Mouse (Mus musculus) adrenal gland, postnatal 36 days (tissue): ENCODE results near the gene Elfn1. TPM values are rescaled to one million over a fixed set of nuclear protein-coding genes. Genes with fewer than 3 reads are reported as not detected.
A peak's percentile ranks its signal among the peaks of the same experiment; 100 is the strongest.

Experiments
- DNase-seq, 2 experiments: peaks; one replicate each; pipeline ENCODE4 v3.0.0; 2021; ENCODE audit warnings: mixed read lengths in 1 of 2
- total RNA-seq, 2 experiments: library from RNA; stranded (reverse); gene quantifications; 2 replicates each; pipeline ENCODE4 v1.2.3; 2021

The Elfn1 gene
- total RNA-seq, 2 experiments from 2014 or later, result 0.46 to 20.1 TPM

DNA sequence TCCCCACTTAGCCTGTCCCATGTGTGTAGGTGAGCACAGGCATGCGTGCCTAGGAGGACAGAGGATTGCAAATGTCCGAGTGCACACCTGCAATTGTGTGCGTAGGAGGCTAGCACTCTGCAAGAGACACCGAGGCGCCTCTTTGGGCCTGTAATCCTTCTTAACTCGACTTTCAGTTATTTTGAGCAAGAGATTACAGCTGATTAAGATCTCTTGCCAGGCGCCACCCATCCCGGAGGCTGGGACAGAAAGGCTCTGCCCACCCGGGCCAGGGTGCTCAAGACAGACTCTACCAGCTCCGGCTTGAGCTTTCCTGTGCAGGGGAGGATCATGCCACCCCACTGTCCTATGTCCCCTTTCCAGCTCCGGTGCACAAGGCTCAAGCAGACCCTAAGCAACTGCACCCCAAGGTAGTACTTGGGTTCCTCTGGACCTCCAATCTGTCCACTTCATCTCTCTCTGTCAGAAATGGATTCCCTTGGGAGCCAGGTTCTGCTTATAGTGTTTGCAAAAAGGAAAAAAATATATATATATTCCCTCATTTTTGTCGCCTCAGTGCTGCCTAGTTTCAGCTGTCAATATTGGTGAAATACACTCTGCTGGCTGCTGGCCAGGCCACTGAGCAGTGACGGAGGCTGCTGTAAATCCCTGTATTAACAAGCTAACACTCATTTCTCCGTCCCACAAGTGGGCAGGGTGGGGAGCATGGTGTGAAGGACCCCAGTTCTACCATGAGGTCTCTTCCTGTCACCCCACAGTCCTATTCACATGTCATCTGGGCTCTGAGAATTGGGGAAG lies 61.6 kb downstream of the Elfn1 start:
- no peak for DNase-seq

GRCm38 (mm10) chr5:139970186-139970631 lies 62.5 kb downstream of the Elfn1 start:
- DNase-seq, result peak; percentile 74 to 75

- no peak for DNase-seq
These were observed 68.8 kb downstream of the Elfn1 start for GRCm38 (mm10) chr5:139976584-139976983.

DNA sequence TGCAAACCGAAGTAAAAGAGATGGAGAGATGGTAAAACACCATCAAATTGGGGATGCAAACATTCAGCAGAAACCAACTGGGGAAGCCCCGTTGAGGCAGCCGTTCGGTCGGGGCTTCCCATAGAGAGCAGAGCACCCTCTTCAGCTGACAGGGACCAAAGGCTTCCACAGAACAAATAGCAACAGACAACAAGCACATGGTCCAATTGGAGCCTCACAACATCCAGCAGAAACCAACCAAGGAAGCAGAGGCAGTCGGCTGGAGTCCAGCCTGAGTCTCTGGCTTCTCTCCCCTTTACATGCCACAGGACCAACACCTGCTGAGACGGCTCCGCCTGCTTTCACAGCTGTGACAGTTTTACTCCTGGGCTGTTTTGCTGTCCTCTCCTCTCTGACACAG lies 69.7 kb downstream of the Elfn1 start:
- no peak for DNase-seq

DNA sequence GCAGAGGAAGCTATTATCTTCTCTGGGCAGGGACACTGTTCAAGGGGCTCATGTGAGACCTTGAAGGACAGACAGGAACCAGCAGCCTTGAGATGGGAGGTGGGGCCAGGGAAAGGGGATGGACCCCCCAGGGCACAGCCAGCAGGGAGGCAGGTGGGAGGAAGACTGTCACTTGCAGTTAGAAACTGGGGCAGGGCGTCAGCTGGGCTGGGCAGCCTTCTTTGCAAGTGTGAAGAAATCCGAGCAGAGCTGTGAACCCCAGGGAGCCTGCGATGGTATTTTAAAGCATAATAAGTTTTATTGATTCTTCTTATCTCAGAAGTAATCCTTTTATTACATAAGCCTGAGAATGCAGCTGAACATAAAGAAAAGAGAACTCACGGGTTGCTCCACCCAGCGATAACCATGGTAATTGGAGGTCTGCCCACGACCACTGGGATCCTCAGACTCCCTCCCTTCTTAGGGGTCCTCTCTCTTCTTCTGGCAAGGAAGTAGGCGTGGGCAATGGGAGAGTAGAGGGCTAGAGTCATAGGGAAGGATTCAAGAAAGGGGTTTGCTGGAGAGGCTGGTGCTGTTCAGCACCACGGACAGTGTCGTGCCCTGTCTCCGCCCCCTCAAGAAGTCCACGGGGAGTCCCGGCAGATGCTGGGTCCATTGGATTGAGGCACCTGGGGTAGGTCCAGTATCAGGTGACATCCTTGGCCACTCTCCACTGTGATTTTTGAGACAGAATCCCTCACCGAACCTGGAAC lies 71.0 kb downstream of the Elfn1 start:
- peak; percentile 42 to 52 for DNase-seq

GRCm38 (mm10) chr5:139979371-139979770 lies 71.6 kb downstream of the Elfn1 start:
- no peak for DNase-seq

GRCm38 (mm10) chr5:139981976-139982375 lies 74.2 kb downstream of the Elfn1 start:
- no peak for DNase-seq

- DNase-seq, result no peak
These were observed 77.5 kb downstream of the Elfn1 start for GRCm38 (mm10) chr5:139985073-139985746.

DNA sequence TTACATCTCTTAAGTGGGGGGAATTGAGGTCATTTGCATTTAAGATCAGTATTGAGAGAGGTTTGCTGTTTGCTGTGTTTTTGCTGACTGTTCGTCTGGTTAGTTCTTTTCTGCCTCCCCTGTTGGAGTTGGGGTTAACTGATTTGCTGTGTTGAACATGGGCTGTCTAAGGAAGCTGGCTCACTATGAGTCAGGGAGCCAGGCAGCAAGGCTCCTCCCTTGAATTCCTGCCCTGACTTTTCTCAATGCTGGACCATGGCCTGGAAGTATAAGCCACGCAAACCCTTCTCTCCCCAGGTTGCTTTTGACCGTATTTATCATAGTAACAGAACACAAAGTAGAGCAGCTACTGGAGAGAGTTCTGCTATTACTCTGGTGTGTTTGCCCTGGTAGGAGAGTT lies 83.8 kb downstream of the Elfn1 start:
- DNase-seq, result no peak

- peak; percentile 20 to 64 for DNase-seq
These were observed 90.6 kb downstream of the Elfn1 start for GRCm38 (mm10) chr5:139998321-139998720.

GRCm38 (mm10) chr5:139998916-139999315 lies 91.2 kb downstream of the Elfn1 start:
- DNase-seq, result no peak

DNA sequence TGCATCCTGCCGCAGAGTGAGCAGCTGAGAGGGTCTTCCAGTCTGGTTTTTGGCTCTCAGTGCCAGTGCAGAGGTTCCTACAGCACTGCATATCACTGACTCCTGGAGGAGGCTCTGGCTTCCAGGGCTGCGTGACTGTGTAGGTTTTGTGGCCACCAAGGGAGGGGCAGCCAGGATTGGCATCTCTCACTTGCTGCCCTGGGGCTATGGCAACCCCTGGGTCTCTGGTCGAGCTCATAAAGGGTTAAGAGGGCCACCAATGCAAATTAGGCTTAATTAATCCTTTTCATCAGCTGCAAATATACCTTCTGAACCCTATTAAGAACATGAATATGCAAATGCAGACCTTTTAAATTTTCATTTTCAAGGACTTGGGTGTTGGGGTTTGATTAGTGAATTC lies 94.8 kb downstream of the Elfn1 start:
- DNase-seq, result no peak

DNA sequence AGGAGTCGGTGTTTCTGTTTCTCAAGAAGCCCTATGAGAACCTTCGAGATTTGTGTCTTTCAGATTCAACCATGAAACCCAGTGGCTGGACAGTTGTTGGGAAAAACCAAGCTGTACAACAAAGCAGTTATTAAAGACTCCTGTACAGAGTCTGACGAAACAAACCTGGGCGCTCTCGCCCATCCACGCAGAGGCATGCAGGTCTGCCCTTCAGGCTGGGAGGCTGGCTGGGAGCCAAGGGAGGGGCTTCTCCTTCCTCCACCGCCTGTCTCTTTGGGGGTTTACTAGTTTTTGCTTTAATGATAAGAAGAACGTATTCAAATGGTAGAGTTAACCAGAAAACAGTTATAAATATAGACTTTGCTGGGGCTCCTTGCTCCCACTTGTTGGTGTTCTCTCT lies 99.1 kb downstream of the Elfn1 start:
- DNase-seq, result no peak

GRCm38 (mm10) chr5:140007656-140008522 lies 100.1 kb downstream of the Elfn1 start:
- no peak for DNase-seq

- no peak for DNase-seq
These were observed 100.7 kb downstream of the Elfn1 start for GRCm38 (mm10) chr5:140008523-140008806.

DNA sequence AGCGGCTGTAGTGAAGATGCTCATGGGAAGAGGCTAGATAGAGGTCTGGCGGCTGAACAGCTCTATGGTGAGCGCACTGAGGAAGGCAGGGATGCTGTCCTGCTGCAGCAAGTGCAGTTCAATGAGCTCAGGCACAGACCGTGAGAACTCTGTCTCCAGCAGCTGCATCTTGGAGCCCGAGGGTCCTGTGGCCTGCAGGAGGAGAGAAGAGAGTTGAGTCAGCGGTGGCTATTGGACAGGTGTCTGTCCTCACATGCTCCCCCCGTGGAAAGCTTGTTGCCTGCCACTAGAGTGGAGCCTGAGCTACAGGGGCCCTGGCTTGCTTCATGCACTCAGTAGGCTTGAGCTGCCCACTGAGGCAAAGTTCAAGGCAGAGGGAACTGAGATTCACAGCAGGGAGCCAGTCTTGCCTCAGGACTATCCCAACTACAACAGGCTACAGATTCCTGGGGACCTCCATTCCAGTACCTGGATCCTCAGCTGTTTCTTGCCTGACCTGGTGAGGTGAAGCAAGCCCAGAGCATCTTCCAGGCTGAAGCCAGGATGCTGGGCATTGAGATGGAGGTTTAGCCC lies 101.4 kb downstream of the Elfn1 start:
- DNase-seq, result no peak

DNA sequence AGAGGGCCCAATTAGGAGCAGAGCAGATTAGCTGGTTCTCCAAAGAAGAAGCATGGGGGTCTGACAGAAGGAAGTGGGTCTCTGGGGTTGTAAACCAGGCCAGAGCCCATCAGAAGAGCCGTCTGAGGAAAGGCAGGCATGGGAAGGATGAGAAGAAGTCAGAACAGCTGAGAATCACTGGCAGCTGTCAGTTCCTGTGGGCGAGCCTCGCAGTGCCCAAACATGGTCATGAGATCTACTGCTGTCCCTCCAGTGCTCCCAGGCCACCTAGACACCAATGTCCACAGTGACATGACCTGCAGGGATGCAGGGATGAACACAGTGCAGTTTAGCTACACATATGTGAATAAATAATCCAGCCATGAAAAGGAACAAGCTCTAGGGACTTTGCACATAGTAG lies 102.7 kb downstream of the Elfn1 start:
- no peak for DNase-seq

DNA sequence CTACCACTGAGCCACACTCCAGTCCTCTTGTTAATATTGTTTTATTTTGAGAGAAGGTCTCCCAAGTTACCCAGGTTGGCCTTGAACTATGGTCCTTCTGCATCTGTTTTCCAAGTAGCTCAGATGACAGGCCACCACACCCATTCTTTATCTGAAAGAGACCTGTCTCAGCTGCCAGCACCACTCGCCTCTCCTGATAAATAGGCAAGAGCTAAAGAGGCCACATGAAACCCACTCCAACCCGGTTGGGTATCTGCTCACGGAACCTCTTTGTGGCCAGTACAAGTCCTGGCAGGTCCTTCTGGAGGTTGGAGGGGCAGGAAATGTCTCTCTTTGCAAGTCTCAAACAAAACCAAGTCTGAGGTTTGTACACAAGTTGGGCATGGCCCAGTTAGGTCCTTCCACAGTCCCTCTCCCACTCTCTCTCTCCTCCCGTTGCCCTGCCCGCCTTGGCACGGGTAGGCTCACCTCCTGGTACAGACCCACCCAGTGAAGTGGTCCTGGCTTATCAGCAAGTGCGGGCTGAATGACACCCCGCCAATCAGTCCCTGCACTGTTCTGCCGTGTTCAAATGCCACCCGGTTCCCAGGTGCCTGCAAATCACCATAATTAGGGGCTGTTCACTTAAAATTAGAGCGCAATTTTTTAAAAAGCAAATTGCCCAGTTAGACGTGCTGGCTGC lies 104.7 kb downstream of the Elfn1 start:
- no peak for DNase-seq

DNA sequence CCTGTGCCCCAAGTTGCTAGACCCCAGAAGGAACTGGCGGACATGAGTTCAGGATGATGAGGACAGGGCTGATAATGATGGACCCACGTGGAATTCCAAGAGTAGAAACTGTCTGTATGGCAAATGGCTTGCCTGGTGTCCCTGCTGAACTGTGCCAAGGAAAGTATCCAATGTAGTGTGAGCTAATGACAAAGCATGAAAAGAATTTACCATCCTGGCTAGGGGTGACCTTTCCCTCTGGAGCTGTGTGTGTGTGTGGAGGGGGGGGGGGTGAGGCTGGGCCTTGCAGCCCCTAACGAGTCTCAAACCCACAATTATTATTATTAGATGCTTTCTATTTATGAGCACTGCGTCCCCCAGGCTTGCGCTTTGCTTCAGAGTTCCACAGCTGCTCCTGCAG lies 105.9 kb downstream of the Elfn1 start:
- no peak for DNase-seq

DNA sequence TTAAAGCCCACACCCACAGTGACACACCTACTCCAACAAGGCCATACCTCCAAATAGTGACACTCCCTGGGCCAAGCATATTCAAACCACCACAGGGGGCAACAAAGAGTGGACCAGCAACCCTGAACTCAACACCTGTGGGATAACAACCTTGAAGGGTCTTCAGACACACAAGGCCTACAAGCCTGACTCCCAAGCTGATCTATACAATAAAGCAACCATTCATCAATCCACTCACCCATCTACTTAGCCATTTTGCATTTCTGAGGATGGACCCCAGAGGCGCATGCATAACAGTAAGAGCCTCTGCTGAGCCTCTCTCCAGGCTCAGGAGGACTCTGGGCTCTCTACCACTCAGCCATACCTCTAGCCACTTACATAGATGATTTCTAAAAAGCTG lies 109.2 kb downstream of the Elfn1 start:
- no peak for DNase-seq

GRCm38 (mm10) chr5:140018780-140019179 lies 111.0 kb downstream of the Elfn1 start:
- DNase-seq, result no peak
